17 mouse cellular contexts compared by ENCODE assay signal in genomic region chrX:11821165-11821564, GRCm38 (mm10).
DNase-seq lines count a peak whose midpoint lies in the region; ATAC-seq and TF ChIP-seq lines count a peak whose summit lies in the region.
"Had no signal": no experiment of that assay in that cellular context is flagged by ENCODE, and none has a peak within 500 bp of the region (broad histone marks: within the 10 kb centered on the region; RNA-seq: fewer than 3 reads in every experiment).

No protein-coding gene starts in this region.

- H3K9me3 ChIP-seq in lung, postnatal 0 days (ENCODE audit: low read length), result no peaks in the 10 kb centered on the region
- H3K9me3 ChIP-seq: embryonic facial prominence, embryonic 13.5 days; embryonic facial prominence, embryonic 15.5 days; forebrain, embryonic 13.5 days; forebrain, embryonic 15.5 days had no signal

- H3K36me3 ChIP-seq in lung, postnatal 0 days (ENCODE audit: insufficient read depth, low read length), result no peaks in the 10 kb centered on the region
- H3K36me3 ChIP-seq: embryonic facial prominence, embryonic 13.5 days; embryonic facial prominence, embryonic 15.5 days; forebrain, embryonic 15.5 days had no signal

- TF ChIP-seq POLR2A in lung, adult 2 months (IDR thresholded peaks at IDR 0.05; ENCODE audit: borderline replicate concordance, extremely low read depth, low read depth, low read length), result no peak

- TF ChIP-seq CTCF in lung, postnatal 0 days (IDR thresholded peaks at IDR 0.05), result no peak
- TF ChIP-seq CTCF in lung, adult 2 months (IDR thresholded peaks at IDR 0.05; ENCODE audit: insufficient read depth, low read length), result no peak

- no peak overlapping the region for H3K4me3 ChIP-seq in lung, postnatal 0 days (ENCODE audit: low read depth, low read length)
- no peak overlapping the region for H3K4me3 ChIP-seq in lung, adult 2 months (replicated peaks; ENCODE audit: extremely low read depth, low read depth, low read length)
- H3K4me3 ChIP-seq: embryonic facial prominence, embryonic 13.5 days; embryonic facial prominence, embryonic 15.5 days; erythroblast, embryonic 14.5 days; forebrain, embryonic 13.5 days; forebrain, embryonic 15.5 days had no signal

- no peak overlapping the region for H3K4me2 ChIP-seq in lung, postnatal 0 days (replicated peaks; ENCODE audit: low read depth, low read length)
- H3K4me2 ChIP-seq: embryonic facial prominence, embryonic 13.5 days; embryonic facial prominence, embryonic 15.5 days; forebrain, embryonic 13.5 days; forebrain, embryonic 15.5 days had no signal

- TF ChIP-seq EP300 in lung, postnatal 0 days (IDR thresholded peaks at IDR 0.05), result no peak

- no peak overlapping the region for H3K9ac ChIP-seq in lung, postnatal 0 days (replicated peaks; ENCODE audit: low read depth)
- H3K9ac ChIP-seq: embryonic facial prominence, embryonic 13.5 days; embryonic facial prominence, embryonic 15.5 days; forebrain, embryonic 13.5 days; forebrain, embryonic 15.5 days; forebrain, postnatal 0 days had no signal

- no peak overlapping the region for H3K27ac ChIP-seq in lung, postnatal 0 days (ENCODE audit: low read length)
- H3K27ac ChIP-seq: embryonic facial prominence, embryonic 13.5 days; embryonic facial prominence, embryonic 15.5 days; forebrain, embryonic 13.5 days; forebrain, embryonic 15.5 days had no signal

- intact Hi-C loops in heart, postnatal 36 days (cut with DNase I), result no loop called here

- H3K27me3 ChIP-seq in lung, postnatal 0 days (replicated peaks; ENCODE audit: insufficient read depth, low read length), result no peaks in the 10 kb centered on the region
- H3K27me3 ChIP-seq: embryonic facial prominence, embryonic 15.5 days; forebrain, embryonic 15.5 days had no signal

- no peaks in the 10 kb centered on the region for H3K4me1 ChIP-seq in lung, postnatal 0 days (ENCODE audit: insufficient read depth, low read depth, low read length)
- H3K4me1 ChIP-seq in lung, adult 2 months (ENCODE audit: control insufficient read depth, insufficient read depth, low read length), result no peaks in the 10 kb centered on the region
- H3K4me1 ChIP-seq: embryonic facial prominence, embryonic 13.5 days had no signal

- peak; percentile 61 for ATAC-seq in lung, postnatal 0 days

- 37% methylated on average over 2 of the region's 2 CpGs for WGBS in lung, postnatal 0 days
- 52% methylated on average over 2 of the region's 2 CpGs for whole genome bisulfite sequencing in lung, adult 2 months

- peak; percentile 64 for DNase-seq in cerebellum, adult 9-10 months
- no peak for DNase-seq in cerebellum, adult 9-11 months
- no peak for DNase-seq in lung, postnatal 0 days (ENCODE audit: low spot score)
- DNase-seq in lung, adult 2 months, result no peak
- DNase-seq in fat pad, adult 2 months (ENCODE audit: extremely low read depth, low read depth, low spot score), result peak; percentile 57
- peak; percentile 66 for DNase-seq in gonadal fat pad, adult 2 months (ENCODE audit: low read depth)
- no peak for DNase-seq in heart, postnatal 36 days
- DNase-seq: adrenal gland, adult 2 months; adrenal gland, postnatal 10 days; adrenal gland, postnatal 25 days; embryo, embryonic 11 days had no signal

Comparison
In these comparisons a context has a peak if more than half of its experiments do, and no peak if none do; other contexts are left out.
1. DNase-seq: peak in cerebellum, adult 9-10 months (single experiment), fat pad, adult 2 months (single experiment) and gonadal fat pad, adult 2 months (single experiment); none in cerebellum, adult 9-11 months (single experiment), lung, postnatal 0 days (single experiment), lung, adult 2 months (single experiment) and heart, postnatal 36 days (0 of 2).